Mouse (Mus musculus): ENCODE results near the gene Xrcc2. TPM values are rescaled to one million over a fixed set of nuclear protein-coding genes. Genes with fewer than 3 reads are reported as not detected.
"Not testable (repeated sequence)": the region's sequence is repeated elsewhere in the genome, so short reads cannot be mapped to it uniquely, and the experiment has no call there.

Gene Xrcc2
- total and polyA plus RNA-seq, 2 experiments: 1.4 to 1.8 TPM

- Histone ChIP-seq H3K4me3 (ENCODE audit: insufficient read depth, low read depth, low read length) (no peak overlapping the region), H3K4me1 (ENCODE audit: control insufficient read depth, insufficient read depth, low read length) (no peaks in the 10 kb centered on the region), H3K79me2 (ENCODE audit: control insufficient read depth, insufficient read depth, low read length) (no peaks in the 10 kb centered on the region), H3K36me3 (ENCODE audit: control insufficient read depth, insufficient read depth, low read length) (no peaks in the 10 kb centered on the region), H3K9ac (ENCODE audit: low read depth, low read length) (no peak overlapping the region), H3K27ac (replicated peaks; ENCODE audit: insufficient read depth, low read depth, low read length) (no peak overlapping the region), H3K27me3 (ENCODE audit: control insufficient read depth, insufficient read depth, low read length) (no peaks in the 10 kb centered on the region)
- DNase-seq (ENCODE audit: extremely low read depth, low read depth, low spot score): no peak
- 7% methylated on average over 1 of the region's 1 CpGs for WGBS
- TF ChIP-seq CTCF (IDR thresholded peaks at IDR 0.05; ENCODE audit: low read depth, low read length): no peak
- no peak for TF ChIP-seq POLR2A (IDR thresholded peaks at IDR 0.05; ENCODE audit: extremely low read depth, insufficient read depth, low read length)
These were observed 18.6 kb upstream of the Xrcc2 start for GRCm38 (mm10) chr5:25724134-25724675.

- DNase-seq (ENCODE audit: extremely low read depth, low read depth, low spot score): no peak
- TF ChIP-seq CTCF (IDR thresholded peaks at IDR 0.05; ENCODE audit: low read depth, low read length) (no peak), POLR2A (IDR thresholded peaks at IDR 0.05; ENCODE audit: extremely low read depth, insufficient read depth, low read length) (no peak)
- Histone ChIP-seq H3K9ac (ENCODE audit: low read depth, low read length) (no peak overlapping the region), H3K4me3 (ENCODE audit: insufficient read depth, low read depth, low read length) (no peak overlapping the region), H3K79me2 (ENCODE audit: control insufficient read depth, insufficient read depth, low read length) (no peaks in the 10 kb centered on the region), H3K27ac (replicated peaks; ENCODE audit: insufficient read depth, low read depth, low read length) (no peak overlapping the region), H3K27me3 (ENCODE audit: control insufficient read depth, insufficient read depth, low read length) (no peaks in the 10 kb centered on the region), H3K36me3 (ENCODE audit: control insufficient read depth, insufficient read depth, low read length) (no peaks in the 10 kb centered on the region), H3K4me1 (ENCODE audit: control insufficient read depth, insufficient read depth, low read length) (no peaks in the 10 kb centered on the region)
- WGBS: 75% methylated on average over 2 of the region's 2 CpGs
These were observed 17.4 kb upstream of the Xrcc2 start for GRCm38 (mm10) chr5:25723016-25723415.

- no peak overlapping the region for H3K9ac ChIP-seq (ENCODE audit: low read depth, low read length)
- no peaks in the 10 kb centered on the region for H3K4me1 ChIP-seq (ENCODE audit: control insufficient read depth, insufficient read depth, low read length)
- no peaks in the 10 kb centered on the region for H3K27me3 ChIP-seq (ENCODE audit: control insufficient read depth, insufficient read depth, low read length)
- no peaks in the 10 kb centered on the region for H3K36me3 ChIP-seq (ENCODE audit: control insufficient read depth, insufficient read depth, low read length)
- no peak for DNase-seq (ENCODE audit: extremely low read depth, low read depth, low spot score)
- no peak overlapping the region for H3K4me3 ChIP-seq (ENCODE audit: insufficient read depth, low read depth, low read length)
- no peak overlapping the region for H3K27ac ChIP-seq (replicated peaks; ENCODE audit: insufficient read depth, low read depth, low read length)
- H3K79me2 ChIP-seq (ENCODE audit: control insufficient read depth, insufficient read depth, low read length): no peaks in the 10 kb centered on the region
- TF ChIP-seq POLR2A (IDR thresholded peaks at IDR 0.05; ENCODE audit: extremely low read depth, insufficient read depth, low read length): no peak
- TF ChIP-seq CTCF (IDR thresholded peaks at IDR 0.05; ENCODE audit: low read depth, low read length): no peak
- WGBS: 92% methylated on average over 4 of the region's 4 CpGs
These were observed 13.8 kb upstream of the Xrcc2 start for GRCm38 (mm10) chr5:25719390-25719789.

GRCm38 (mm10) chr5:25713001-25713706 is 7.5 kb upstream of the Xrcc2 start:
- H3K36me3 ChIP-seq (ENCODE audit: control insufficient read depth, insufficient read depth, low read length); H3K27me3 ChIP-seq (ENCODE audit: control insufficient read depth, insufficient read depth, low read length); H3K79me2 ChIP-seq (ENCODE audit: control insufficient read depth, insufficient read depth, low read length); H3K4me1 ChIP-seq (ENCODE audit: control insufficient read depth, insufficient read depth, low read length); H3K27ac ChIP-seq (replicated peaks; ENCODE audit: insufficient read depth, low read depth, low read length); H3K9ac ChIP-seq (ENCODE audit: low read depth, low read length); DNase-seq (ENCODE audit: extremely low read depth, low read depth, low spot score); H3K4me3 ChIP-seq (ENCODE audit: insufficient read depth, low read depth, low read length): not testable (repeated sequence)
- WGBS: 91% methylated on average over 4 of the region's 4 CpGs

- Histone ChIP-seq H3K27ac (replicated peaks; ENCODE audit: insufficient read depth, low read depth, low read length) (no peak overlapping the region), H3K27me3 (ENCODE audit: control insufficient read depth, insufficient read depth, low read length) (no peaks in the 10 kb centered on the region), H3K79me2 (ENCODE audit: control insufficient read depth, insufficient read depth, low read length) (no peaks in the 10 kb centered on the region), H3K4me1 (ENCODE audit: control insufficient read depth, insufficient read depth, low read length) (peaks cover 2% of the 10 kb centered on the region; the same call in 1 of the 2 replicates), H3K4me3 (ENCODE audit: insufficient read depth, low read depth, low read length) (peak overlapping the region; percentile 80), H3K9ac (ENCODE audit: low read depth, low read length) (peak overlapping the region; percentile 80), H3K36me3 (ENCODE audit: control insufficient read depth, insufficient read depth, low read length) (no peaks in the 10 kb centered on the region)
- TF ChIP-seq POLR2A (IDR thresholded peaks at IDR 0.05; ENCODE audit: extremely low read depth, insufficient read depth, low read length): no peak
- no peak for TF ChIP-seq CTCF (IDR thresholded peaks at IDR 0.05; ENCODE audit: low read depth, low read length)
- peak; percentile 17 for DNase-seq (ENCODE audit: extremely low read depth, low read depth, low spot score)
- WGBS: 18% methylated on average over 19 of the region's 19 CpGs
These were observed 691 bp downstream of the Xrcc2 start for GRCm38 (mm10) chr5:25704702-25705566.

Measured in liver, adult 2 months (tissue).